Mouse (Mus musculus) forebrain, embryonic 16.5 days (tissue): ENCODE data around the gene Hspa12a. TPM values are rescaled to one million over a fixed set of nuclear protein-coding genes. Genes with fewer than 3 reads are reported as not detected.

Experiments used
- ATAC-seq: fragments of 200-750 bp; cut with Nextera tagmentation; 2 replicates; pipeline ENCODE4 v1.8.0; 2017; ENCODE audit warnings: mild to moderate bottlenecking, moderate library complexity
- H3K27ac ChIP-seq: fragments of 300-500 bp; sonication (generic); 2 replicates; pipeline ENCODE4 v1.5.1; 2014; ENCODE audit warnings: low read length, control low read depth
- H3K27me3 ChIP-seq: fragments of 300-500 bp; sonication (generic); replicated peaks from 2 replicates; pipeline ENCODE4 v1.6.1; 2014; ENCODE audit warnings: low read length; ENCODE audit not compliant: control insufficient read depth, insufficient read depth
- H3K36me3 ChIP-seq: fragments of 300-500 bp; sonication (generic); 2 replicates; pipeline ENCODE4 v1.6.1; 2014; ENCODE audit not compliant: control insufficient read depth, insufficient read depth
- H3K4me1 ChIP-seq: fragments of 300-500 bp; sonication (generic); replicated peaks from 2 replicates; pipeline ENCODE4 v1.6.1; 2014; ENCODE audit warnings: low read length; ENCODE audit not compliant: control insufficient read depth, insufficient read depth
- H3K4me2 ChIP-seq: fragments of 300-500 bp; sonication (generic); 2 replicates; pipeline ENCODE4 v1.6.1; 2014; ENCODE audit warnings: mild to moderate bottlenecking, low read length, control low read depth
- H3K4me3 ChIP-seq: fragments of 300-500 bp; sonication (generic); replicated peaks from 2 replicates; pipeline ENCODE4 v1.5.1; 2014; ENCODE audit warnings: mild to moderate bottlenecking, low read length, control low read depth
- H3K9ac ChIP-seq: fragments of 300-500 bp; sonication (generic); replicated peaks from 2 replicates; pipeline ENCODE4 v1.6.1; 2014; ENCODE audit warnings: low read depth, low read length, control low read depth
- H3K9me3 ChIP-seq: fragments of 300-500 bp; sonication (generic); 2 replicates; pipeline ENCODE4 v1.6.1; 2016; ENCODE audit warnings: low read length; ENCODE audit not compliant: control insufficient read depth
- WGBS: fragments of 180-500 bp; shearing (Covaris S2); extraction: QIAGEN DNeasy Blood & Tissue Kit; methylation state at CpG from one replicate; pipeline ENCODE4 v1.1.7; 2014; 5-methylcytosine and 5-hydroxymethylcytosine counted together
- microRNA-seq: library from miRNA; unstranded; fragments of <30 nt; microRNA quantifications from one replicate; pipeline ENCODE4, GENCODE M21; 2017
- polyA plus RNA-seq: library from polyadenylated mRNA; unstranded; fragments of >200 nt; fragmentation: Nextera tagmentation; extraction: Ambion mirVana; gene quantifications from 2 replicates; pipeline ENCODE4 v1.2.1, GENCODE M21; 2015

Hspa12a gene
- polyA plus RNA-seq, 1 experiment from 2014 or later = 67.5 TPM

DNA sequence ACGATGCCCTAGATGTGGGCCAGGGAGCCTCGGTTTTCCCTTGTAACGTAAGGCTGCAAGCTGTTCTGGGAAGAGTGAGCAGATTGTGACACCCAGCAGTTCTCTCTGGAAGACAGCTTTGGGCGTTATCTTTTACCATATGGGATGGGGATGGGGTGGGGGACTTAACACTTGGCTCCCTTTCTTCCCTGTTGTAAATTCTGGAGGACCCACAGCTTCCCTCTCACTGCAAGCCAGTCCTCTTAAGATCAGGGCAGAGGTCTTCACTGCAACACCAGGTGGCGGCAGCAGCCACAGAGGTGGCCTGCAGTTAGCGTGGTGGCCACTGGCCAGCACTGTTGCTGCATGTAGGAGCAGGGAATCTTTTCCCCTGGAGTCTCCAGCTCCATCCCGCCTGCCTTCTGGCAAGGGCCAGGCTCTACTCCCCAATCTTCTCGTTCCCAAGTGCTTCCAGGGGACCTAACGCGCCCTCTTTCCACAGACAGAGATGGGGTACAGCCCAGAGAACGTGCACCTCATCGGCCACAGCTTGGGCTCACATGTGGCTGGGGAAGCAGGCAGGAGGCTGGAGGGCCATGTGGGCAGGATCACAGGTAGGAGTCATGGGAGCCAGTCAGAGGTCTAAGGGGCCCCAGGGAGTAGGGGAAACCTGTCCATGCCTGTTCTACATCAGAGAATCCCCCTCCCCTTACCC, 180.5 kb downstream of the Hspa12a start:
- Histone ChIP-seq H3K9ac (peak overlapping the region; percentile 8; the same call in 1 of the 2 replicates), H3K9me3 (no peaks in the 10 kb centered on the region), H3K4me1 (peaks cover 19% of the 10 kb centered on the region), H3K27ac (peak overlapping the region; percentile 70), H3K4me2 (no peak overlapping the region), H3K27me3 (no peaks in the 10 kb centered on the region), H3K4me3 (no peak overlapping the region), H3K36me3 (no peaks in the 10 kb centered on the region)
- 10% methylated on average over 12 of the region's 12 CpGs for WGBS
- peak; percentile 91 for ATAC-seq

DNA sequence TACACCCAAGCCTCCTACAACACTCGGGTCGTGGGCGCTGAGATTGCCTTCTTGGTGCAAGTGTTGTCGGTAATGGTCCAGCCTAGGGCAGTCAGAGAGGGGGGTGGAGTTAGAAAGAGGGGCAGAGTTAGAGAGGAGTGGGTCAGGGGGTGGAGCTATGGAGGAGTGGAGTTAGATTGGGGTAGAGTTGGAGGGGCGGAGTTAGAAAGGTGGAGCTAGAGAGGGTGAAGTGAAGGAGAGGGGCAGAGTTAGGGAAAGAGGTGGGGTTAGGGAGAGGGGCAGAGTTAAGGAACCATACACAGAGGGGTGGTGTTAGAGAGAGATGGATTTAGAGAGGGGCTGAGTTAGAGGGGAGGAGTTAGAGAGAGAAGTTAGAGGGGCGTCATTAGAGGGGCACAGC, 181.1 kb downstream of the Hspa12a start:
- Histone ChIP-seq H3K9me3 (no peaks in the 10 kb centered on the region), H3K4me3 (no peak overlapping the region), H3K27me3 (no peaks in the 10 kb centered on the region), H3K4me2 (no peak overlapping the region), H3K27ac (peak overlapping the region; percentile 50; the same call in 1 of the 2 replicates), H3K9ac (no peak overlapping the region), H3K36me3 (no peaks in the 10 kb centered on the region), H3K4me1 (peaks cover 16% of the 10 kb centered on the region)
- 24% methylated on average over 6 of the region's 6 CpGs for WGBS
- peak; percentile 65 for ATAC-seq

DNA sequence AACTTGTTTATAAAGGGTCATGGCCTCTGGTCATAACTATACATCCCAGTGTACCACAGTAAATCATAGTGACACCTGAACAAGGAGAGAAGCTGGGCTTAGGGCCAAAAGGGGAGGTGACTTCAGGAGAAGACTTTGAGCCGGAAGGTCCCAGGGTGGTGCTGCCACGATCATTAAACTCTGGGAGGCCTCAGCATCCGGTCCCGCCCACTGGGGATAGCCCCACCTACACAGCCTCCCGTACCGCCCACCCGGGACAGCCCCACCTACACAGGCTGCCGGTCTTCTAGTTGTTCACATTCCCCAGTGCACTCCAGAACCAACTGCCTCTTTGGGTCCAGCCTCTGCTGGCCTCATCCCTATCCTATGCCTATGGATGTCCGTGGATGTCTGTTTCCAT, 184.0 kb downstream of the Hspa12a start, which contains the start of gene Pnliprp2:
TSS of gene Pnliprp2 (plus strand) at position 297 of the 400 bp plus-strand sequence.
- WGBS = 75% methylated on average over 9 of the region's 9 CpGs
- H3K4me2 ChIP-seq = no peak within 1 kb of the TSS
- H3K4me3 ChIP-seq = no peak within 1 kb of the TSS
- no peaks in the 10 kb centered on the region for H3K27me3 ChIP-seq
- no peaks in the 10 kb centered on the region for H3K36me3 ChIP-seq
- H3K9ac ChIP-seq = no peak within 1 kb of the TSS
- peaks cover 11% of the 10 kb centered on the region for H3K4me1 ChIP-seq
- ATAC-seq = no peak
- H3K27ac ChIP-seq = no peak within 1 kb of the TSS
- no peaks in the 10 kb centered on the region for H3K9me3 ChIP-seq

DNA sequence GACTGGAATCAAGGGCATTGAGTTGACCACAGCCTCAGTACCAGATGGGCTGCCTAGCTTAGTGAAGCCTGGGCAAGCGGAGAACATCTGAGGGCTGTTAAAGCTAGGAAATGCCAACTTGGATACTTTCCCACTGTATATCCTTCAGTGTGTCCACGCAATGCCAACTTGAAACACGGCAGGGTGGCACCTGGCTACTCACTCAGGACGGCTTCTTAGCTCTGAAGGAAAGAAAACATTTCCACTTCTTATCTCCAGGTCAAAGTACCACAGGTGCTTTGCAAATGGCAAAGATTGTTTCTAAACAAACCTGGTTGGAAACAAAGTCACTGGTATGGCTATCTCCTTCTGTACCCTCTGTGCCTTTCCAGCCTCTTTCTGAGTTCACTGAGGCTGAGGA, 184.6 kb downstream of the Hspa12a start:
- WGBS = 90% methylated on average over 4 of the region's 4 CpGs

DNA sequence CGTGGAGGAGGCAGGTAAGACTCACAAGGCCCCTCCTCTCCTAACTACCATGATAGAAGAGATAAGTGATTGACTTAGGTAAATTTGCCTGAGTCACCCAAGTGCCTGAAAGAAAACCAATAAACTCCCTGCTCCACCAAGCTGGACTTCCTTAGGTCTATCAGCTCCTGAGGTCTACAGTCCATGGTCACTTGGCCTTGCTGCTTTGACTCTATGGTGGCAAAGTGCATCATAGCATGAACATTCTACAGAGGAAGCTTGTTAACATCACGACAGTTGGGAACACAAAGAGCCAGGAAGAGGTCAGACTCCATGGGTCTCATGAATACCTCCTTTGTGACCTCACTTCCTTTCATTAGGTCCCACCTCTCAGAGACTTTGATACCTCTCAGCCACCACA, 191.9 kb downstream of the Hspa12a start:
- H3K9ac ChIP-seq = no peak overlapping the region
- H3K36me3 ChIP-seq = no peaks in the 10 kb centered on the region
- no peak for ATAC-seq
- no peak overlapping the region for H3K4me3 ChIP-seq
- no peaks in the 10 kb centered on the region for H3K9me3 ChIP-seq
- no peaks in the 10 kb centered on the region for H3K4me1 ChIP-seq
- WGBS = 70% methylated on average over 2 of the region's 2 CpGs
- H3K4me2 ChIP-seq = no peak overlapping the region
- no peak overlapping the region for H3K27ac ChIP-seq
- no peaks in the 10 kb centered on the region for H3K27me3 ChIP-seq

More for the DNA sequence above, 184.6 kb downstream of the Hspa12a start:
- no peak for ATAC-seq
- Histone ChIP-seq H3K4me3 (no peak overlapping the region), H3K36me3 (no peaks in the 10 kb centered on the region), H3K4me1 (peaks cover 11% of the 10 kb centered on the region), H3K9me3 (no peaks in the 10 kb centered on the region), H3K4me2 (no peak overlapping the region), H3K27ac (no peak overlapping the region), H3K27me3 (no peaks in the 10 kb centered on the region), H3K9ac (no peak overlapping the region)

DNA sequence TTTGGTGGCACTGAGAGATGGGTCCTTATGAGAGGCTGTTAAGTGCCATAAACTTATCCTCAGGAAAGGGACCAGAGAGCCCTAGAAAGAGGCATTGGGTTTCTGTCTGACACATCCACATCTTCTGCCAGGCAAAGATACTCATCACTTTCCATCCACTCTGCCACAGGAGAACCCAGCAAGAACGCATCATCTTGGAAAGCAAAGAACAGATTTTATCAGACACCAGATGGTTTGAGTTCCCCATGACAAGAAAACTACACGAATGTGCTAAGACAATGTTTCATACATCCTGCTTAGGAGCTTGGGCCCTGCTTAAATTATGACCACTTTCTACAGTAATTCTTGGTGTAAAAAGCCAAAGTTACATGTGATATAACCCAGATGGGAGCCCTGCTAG, 192.6 kb downstream of the Hspa12a start:
- Histone ChIP-seq H3K9ac (no peak overlapping the region), H3K4me2 (no peak overlapping the region), H3K4me1 (no peaks in the 10 kb centered on the region), H3K27me3 (no peaks in the 10 kb centered on the region), H3K27ac (no peak overlapping the region), H3K36me3 (no peaks in the 10 kb centered on the region), H3K9me3 (no peaks in the 10 kb centered on the region), H3K4me3 (no peak overlapping the region)
- WGBS = 63% methylated on average over 2 of the region's 2 CpGs
- ATAC-seq = no peak

DNA sequence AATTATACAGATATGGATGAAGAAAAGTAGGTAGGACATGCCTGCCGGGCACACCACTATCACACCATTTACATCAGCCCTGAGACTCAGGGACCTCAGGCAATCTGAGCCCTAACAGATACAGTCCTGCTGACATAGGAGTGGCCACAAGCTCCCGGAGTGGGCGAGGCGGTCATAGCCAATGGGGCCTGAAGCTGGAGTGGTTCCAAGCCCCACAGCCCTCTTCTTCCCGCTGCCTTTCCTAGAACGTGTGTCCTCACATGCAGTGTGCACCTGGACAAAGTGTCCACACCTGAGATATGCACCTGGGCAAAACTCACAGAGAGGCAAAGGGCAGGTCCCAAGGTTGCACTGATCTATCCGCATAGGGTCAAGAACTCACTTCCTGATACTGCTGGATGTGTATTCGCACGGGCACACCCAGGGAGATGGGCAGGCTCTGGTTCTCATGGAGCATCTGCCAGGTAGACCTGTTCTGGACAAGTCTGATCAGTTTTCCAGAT, 195.9 kb downstream of the Hspa12a start:
- 93% methylated on average over 9 of the region's 9 CpGs for WGBS
- no peak overlapping the region for H3K4me2 ChIP-seq
- no peaks in the 10 kb centered on the region for H3K27me3 ChIP-seq
- ATAC-seq = no peak
- H3K36me3 ChIP-seq = no peaks in the 10 kb centered on the region
- H3K4me3 ChIP-seq = no peak overlapping the region
- H3K9ac ChIP-seq = no peak overlapping the region
- no peaks in the 10 kb centered on the region for H3K9me3 ChIP-seq
- no peaks in the 10 kb centered on the region for H3K4me1 ChIP-seq
- H3K27ac ChIP-seq = no peak overlapping the region

Small RNA genes within 50 kb of the gene (microRNA-seq; reads per million reads assigned to microRNA genes)
- gene Mir3086 = 4.8 reads per million, percentile 21 among the genes with 10 or more reads in this experiment

Other genes with a start within 250 kb of the Hspa12a start
- 0.67 and 0.72 TPM in 2 replicates for gene Pnliprp1, start 214.8 kb downstream of the Hspa12a start, polyA plus RNA-seq
- 0.36 and 0.57 TPM in 2 replicates for gene Pnliprp2, start 183.9 kb downstream of the Hspa12a start, polyA plus RNA-seq
- gene 1700019N19Rik, start 149.2 kb downstream of the Hspa12a start, polyA plus RNA-seq = not detected in 2 replicates
- gene Eno4, start 229 bp downstream of the Hspa12a start, polyA plus RNA-seq = 1.6 and 1.7 TPM in 2 replicates
- 78.5 and 86.5 TPM in 2 replicates for gene Shtn1, start 132.4 kb upstream of the Hspa12a start, polyA plus RNA-seq
- gene Vax1, start 226.4 kb upstream of the Hspa12a start, polyA plus RNA-seq = 0.89 and 1.0 TPM in 2 replicates